Mouse (Mus musculus): ENCODE results near the gene Adgrg6.
A peak's percentile ranks its signal among the peaks of the same experiment; 100 is the strongest.

The Adgrg6 gene

GRCm38 (mm10) chr10:14385574-14385973 is 159.9 kb downstream of the Adgrg6 start:
- no peak for DNase-seq

DNA sequence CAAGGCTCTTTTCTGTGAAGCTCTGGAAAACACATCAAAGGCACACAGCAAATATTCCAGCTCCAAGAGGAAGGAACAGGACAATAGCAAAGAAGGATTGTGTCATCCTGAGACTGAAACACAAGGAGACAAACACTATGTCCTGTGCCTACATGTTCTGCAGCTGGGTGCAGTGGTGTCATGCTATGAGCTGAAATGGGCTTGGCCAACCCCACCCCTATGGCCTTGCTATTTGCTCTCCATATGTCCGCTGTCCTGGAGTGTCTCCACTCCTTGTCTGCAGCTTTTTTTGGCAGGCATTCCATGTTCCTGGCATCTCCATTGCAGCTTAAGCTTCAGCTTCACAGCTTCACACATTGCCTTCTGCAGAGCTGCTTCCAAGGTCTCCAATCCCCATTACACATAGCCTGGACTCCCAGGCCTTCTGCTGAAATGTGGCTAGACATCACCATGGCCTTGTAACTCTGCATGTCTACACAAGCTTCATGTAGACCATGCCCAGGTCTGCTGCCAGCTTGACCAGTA is 180.3 kb downstream of the Adgrg6 start:
- DNase-seq = peak; percentile 26 to 27

DNA sequence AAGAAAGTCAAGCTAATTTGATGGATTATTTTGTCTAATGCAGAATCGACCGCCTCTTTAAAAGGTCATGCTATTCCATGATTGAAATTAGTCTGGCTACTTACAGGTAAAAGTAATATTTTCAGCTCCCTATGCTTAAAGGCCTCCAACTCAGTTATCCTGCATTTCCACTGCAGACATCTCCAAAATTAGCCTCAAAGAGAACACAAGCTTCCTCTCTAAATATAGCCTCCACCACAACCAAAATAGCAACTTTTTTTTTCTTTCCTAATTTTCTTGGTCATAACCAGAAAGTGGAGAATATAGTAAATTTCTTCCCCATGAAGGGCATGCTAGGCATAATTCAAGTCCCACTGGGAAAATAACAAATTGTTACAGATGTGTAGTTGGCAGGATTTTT is 182.2 kb downstream of the Adgrg6 start:
- DNase-seq = no peak

- no peak for DNase-seq
Measured at GRCm38 (mm10) chr10:14358271-14358670, 187.2 kb downstream of the Adgrg6 start.

Measured in cerebellum, postnatal 14 days (tissue).